Mouse (Mus musculus): ENCODE measurements around the gene Ppm1l.

DNA sequence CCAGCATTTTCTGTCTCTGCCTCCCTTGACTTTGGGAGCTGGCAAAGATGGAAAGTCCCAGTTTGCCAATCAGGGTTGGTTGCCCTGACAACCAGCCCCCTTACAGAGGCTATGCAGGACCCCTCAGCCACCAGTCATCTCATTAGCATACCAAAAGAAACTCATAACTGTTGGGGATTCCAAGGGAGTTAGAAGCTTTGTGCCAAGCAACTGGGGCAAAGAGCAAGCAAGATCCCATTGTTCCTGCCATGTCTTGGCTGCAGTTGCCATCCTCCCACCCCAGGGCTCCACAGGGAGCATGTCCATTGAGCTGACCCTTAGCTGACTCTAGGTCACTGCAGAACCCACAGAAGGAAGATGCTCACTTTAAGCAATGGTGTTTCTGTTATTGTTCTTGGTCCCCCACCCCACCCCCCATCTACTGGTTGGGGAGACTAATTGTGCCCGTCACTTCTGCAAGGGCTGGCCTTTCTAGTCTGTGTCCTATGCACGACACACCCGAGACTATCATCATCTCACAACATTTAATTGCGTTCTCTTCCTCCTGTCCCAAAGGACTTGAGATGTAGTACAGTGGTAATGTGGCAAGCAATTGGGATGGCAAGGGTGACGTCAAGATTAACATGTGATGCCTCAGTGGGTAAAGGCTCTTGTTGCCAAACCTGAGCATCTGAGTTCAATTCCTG lies 89.7 kb downstream of the Ppm1l start:
- TF ChIP-seq GATA1 (IDR thresholded peaks at IDR 0.05; ENCODE audit: borderline replicate concordance, low read length) (no peak), FLI1 (IDR thresholded peaks at IDR 0.05; ENCODE audit: low read length) (no peak)

Data from megakaryocyte, embryonic 14.5 days (primary cell).